Mouse (Mus musculus) CD4-positive, CD25-positive, alpha-beta regulatory T cell (primary cell): ENCODE results near the gene Irf2bp2. TPM values are rescaled to one million over a fixed set of nuclear protein-coding genes. Genes with fewer than 3 reads are reported as not detected.

Experiments
- polyA plus RNA-seq: library from polyadenylated mRNA; unstranded; fragments of 100-300 nt; shearing (Covaris generic); gene quantifications from one replicate; pipeline ENCODE4 v1.2.1, GENCODE M21; 2017

Irf2bp2 gene
- 94.5 TPM for polyA plus RNA-seq

GRCm38 (mm10) chr8:126593889-126594480 is at the start of gene Irf2bp2:
TSS of gene Irf2bp2 (minus strand) at chr8:126593986.

Other genes starting within 250 kb of the Irf2bp2 start
- gene Coa6, start 171.5 kb downstream of the Irf2bp2 start, polyA plus RNA-seq = 54.5 TPM
- 7.9 TPM for gene Tarbp1, start 118.9 kb downstream of the Irf2bp2 start, polyA plus RNA-seq